Mouse (Mus musculus): ENCODE data around the gene Mob1b. TPM values are rescaled to one million over a fixed set of nuclear protein-coding genes. Genes with fewer than 3 reads are reported as not detected.

Gene Mob1b
- polyA plus RNA-seq, 1 experiment from 2014 or later: 13.2 TPM

DNA sequence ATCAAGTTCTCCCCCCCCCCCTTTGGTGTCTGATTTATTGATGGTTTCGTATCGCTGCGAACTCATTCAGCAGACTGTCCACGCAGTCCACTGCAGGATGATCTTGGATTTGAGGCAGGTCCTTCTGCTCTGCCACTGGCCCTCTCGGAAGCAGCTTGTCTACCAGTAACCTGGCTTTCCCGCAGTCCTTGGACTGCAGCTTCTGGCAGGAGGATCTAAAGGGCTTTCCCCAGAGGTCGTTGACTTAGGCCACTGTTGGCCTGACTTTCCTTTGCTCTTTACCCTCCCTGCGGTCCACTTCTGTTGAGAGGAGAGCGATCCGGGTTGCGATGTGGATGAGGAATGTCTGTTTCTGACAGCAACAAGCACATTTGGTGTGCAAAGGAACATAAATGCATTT is 75.9 kb downstream of the Mob1b start:
- Histone ChIP-seq H3K36me3 (replicated peaks) (no peaks in the 10 kb centered on the region), H3K27ac (replicated peaks) (no peak overlapping the region), H3K4me1 (peaks cover 4% of the 10 kb centered on the region; the same call in 1 of the 2 replicates), H3K9me3 (no peaks in the 10 kb centered on the region), H3K27me3 (replicated peaks; ENCODE audit: low read depth, poor library complexity, severe bottlenecking) (no peaks in the 10 kb centered on the region), H3K4me3 (no peak overlapping the region)
- WGBS: 75% methylated on average over 11 of the region's 11 CpGs
- no peak for DNase-seq (ENCODE audit: low spot score)

DNA sequence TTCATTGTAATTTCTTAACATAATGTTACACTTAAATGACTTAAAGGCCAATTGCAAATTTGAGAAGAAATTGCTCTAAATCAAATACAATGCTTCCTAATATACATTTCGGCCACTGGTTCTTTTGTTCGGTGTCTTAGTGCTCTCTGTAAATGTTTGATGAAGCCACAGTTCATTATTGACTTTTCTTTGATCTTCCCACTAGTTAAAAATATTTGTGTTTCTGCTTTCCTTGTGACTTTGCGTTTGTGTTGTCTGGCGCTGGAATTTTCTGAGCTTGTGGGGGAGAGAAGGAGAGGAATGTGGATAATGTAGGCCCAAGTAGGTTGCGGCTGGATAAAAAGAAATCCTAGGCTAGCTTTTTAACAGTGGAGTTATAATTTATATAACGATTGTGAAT is 76.5 kb downstream of the Mob1b start:
- no peaks in the 10 kb centered on the region for H3K9me3 ChIP-seq
- WGBS: 83% methylated on average over 6 of the region's 6 CpGs
- no peak overlapping the region for H3K27ac ChIP-seq (replicated peaks)
- peaks cover 4% of the 10 kb centered on the region for H3K4me1 ChIP-seq
- H3K36me3 ChIP-seq (replicated peaks): no peaks in the 10 kb centered on the region
- H3K4me3 ChIP-seq: no peak overlapping the region
- H3K27me3 ChIP-seq (replicated peaks; ENCODE audit: low read depth, poor library complexity, severe bottlenecking): no peaks in the 10 kb centered on the region
- DNase-seq (ENCODE audit: low spot score): no peak

- Histone ChIP-seq H3K36me3 (replicated peaks) (no peaks in the 10 kb centered on the region), H3K4me3 (no peak overlapping the region), H3K4me1 (peaks cover 10% of the 10 kb centered on the region), H3K9me3 (no peaks in the 10 kb centered on the region), H3K27ac (replicated peaks) (no peak overlapping the region), H3K27me3 (replicated peaks; ENCODE audit: low read depth, poor library complexity, severe bottlenecking) (no peaks in the 10 kb centered on the region)
- 86% methylated on average over 4 of the region's 4 CpGs for WGBS
- no peak for DNase-seq (ENCODE audit: low spot score)
Measured at GRCm38 (mm10) chr5:88805616-88806015, 85.0 kb downstream of the Mob1b start.

GRCm38 (mm10) chr5:88806278-88806677 is 85.6 kb downstream of the Mob1b start:
- Histone ChIP-seq H3K4me3 (no peak overlapping the region), H3K4me1 (peaks cover 10% of the 10 kb centered on the region), H3K9me3 (no peaks in the 10 kb centered on the region), H3K27me3 (replicated peaks; ENCODE audit: low read depth, poor library complexity, severe bottlenecking) (no peaks in the 10 kb centered on the region), H3K27ac (replicated peaks) (no peak overlapping the region), H3K36me3 (replicated peaks) (no peaks in the 10 kb centered on the region)
- WGBS: 23% methylated on average over 5 of the region's 5 CpGs
- no peak for DNase-seq (ENCODE audit: low spot score)

DNA sequence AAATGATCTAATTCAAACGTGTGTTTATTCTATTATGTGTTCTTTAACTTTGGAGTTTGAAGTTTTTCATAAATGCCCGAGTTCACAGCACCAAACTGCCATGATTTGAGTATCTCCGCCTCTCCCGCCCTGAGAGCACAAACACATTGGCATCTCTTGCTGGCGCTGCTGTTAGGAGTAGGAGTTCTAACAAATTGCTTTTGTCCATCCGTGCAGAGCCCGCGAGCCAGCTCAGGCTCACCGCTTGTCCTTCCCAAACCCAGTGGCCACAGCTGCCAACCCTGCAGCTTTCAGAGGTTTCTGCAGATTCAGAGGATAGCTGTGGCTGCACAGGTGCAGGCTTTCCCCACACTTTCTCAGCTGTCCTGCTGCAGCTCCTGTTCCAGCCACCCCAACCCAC is 86.7 kb downstream of the Mob1b start:
- 35% methylated on average over 9 of the region's 9 CpGs for WGBS
- DNase-seq (ENCODE audit: low spot score): no peak

DNA sequence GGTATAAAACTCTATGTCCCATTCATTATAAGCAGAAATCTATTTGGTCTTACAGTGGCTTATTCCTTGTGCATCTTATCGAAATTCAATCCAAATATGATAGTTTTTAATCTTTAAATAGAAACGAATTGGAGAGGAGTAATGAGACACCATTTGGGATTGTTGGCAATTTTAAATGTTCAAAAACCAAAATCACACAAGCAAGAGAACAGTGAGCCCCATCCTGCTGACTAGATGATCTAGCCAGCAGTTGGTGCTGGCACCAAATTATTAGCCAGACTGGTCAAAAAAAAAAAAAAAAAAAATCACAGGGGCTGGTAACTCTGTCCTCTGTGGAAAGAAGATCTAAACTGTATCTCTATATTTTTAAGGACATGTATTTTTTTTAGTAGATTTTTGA is 92.5 kb downstream of the Mob1b start:
- 86% methylated on average over 2 of the region's 2 CpGs for WGBS
- no peaks in the 10 kb centered on the region for H3K4me1 ChIP-seq
- H3K36me3 ChIP-seq (replicated peaks): no peaks in the 10 kb centered on the region
- H3K27ac ChIP-seq (replicated peaks): no peak overlapping the region
- no peak for DNase-seq (ENCODE audit: low spot score)
- H3K27me3 ChIP-seq (replicated peaks; ENCODE audit: low read depth, poor library complexity, severe bottlenecking): no peaks in the 10 kb centered on the region
- no peaks in the 10 kb centered on the region for H3K9me3 ChIP-seq
- no peak overlapping the region for H3K4me3 ChIP-seq

More for the DNA sequence above, 86.7 kb downstream of the Mob1b start:
- Histone ChIP-seq H3K36me3 (replicated peaks) (no peaks in the 10 kb centered on the region), H3K27ac (replicated peaks) (no peak overlapping the region), H3K4me1 (peaks cover 7% of the 10 kb centered on the region), H3K4me3 (no peak overlapping the region), H3K9me3 (no peaks in the 10 kb centered on the region), H3K27me3 (replicated peaks; ENCODE audit: low read depth, poor library complexity, severe bottlenecking) (no peaks in the 10 kb centered on the region)

Other genes with a start within 250 kb of the Mob1b start
- gene Enam, start 232.9 kb upstream of the Mob1b start, polyA plus RNA-seq (2016; fragmentation: Nextera tagmentation; extraction: Ambion mirVana): not detected in 2 replicates
- 0.14 TPM in 1 of 2 replicates, not detected in the other for gene Jchain, start 193.0 kb upstream of the Mob1b start, polyA plus RNA-seq (2016; fragmentation: Nextera tagmentation; extraction: Ambion mirVana)
- 87.5 and 88.2 TPM in 2 replicates for gene Utp3, start 166.4 kb upstream of the Mob1b start, polyA plus RNA-seq (2016; fragmentation: Nextera tagmentation; extraction: Ambion mirVana)
- 28.1 and 28.3 TPM in 2 replicates for gene Rufy3, start 155.8 kb upstream of the Mob1b start, polyA plus RNA-seq (2016; fragmentation: Nextera tagmentation; extraction: Ambion mirVana)
- 69.1 and 73.2 TPM in 2 replicates for gene Grsf1, start 44.7 kb upstream of the Mob1b start, polyA plus RNA-seq (2016; fragmentation: Nextera tagmentation; extraction: Ambion mirVana)
- gene Dck, start 44.1 kb downstream of the Mob1b start, polyA plus RNA-seq (2016; fragmentation: Nextera tagmentation; extraction: Ambion mirVana): 93.2 and 97.1 TPM in 2 replicates
- gene Slc4a4, start 166.0 kb downstream of the Mob1b start, polyA plus RNA-seq (2016; fragmentation: Nextera tagmentation; extraction: Ambion mirVana): 1.7 TPM in 2 replicates